1 mouse cellular context compared by ENCODE assay signal in genomic region chr12:116275631-116276030, GRCm38 (mm10).
A peak's percentile ranks its signal among the peaks of the same experiment; 100 is the strongest.
TF ChIP-seq lines count a peak whose summit lies in the region.

No protein-coding gene starts in this region.

TF ChIP-seq in MEL, 35 proteins besides CTCF, POLR2A, EP300 and RAD21:
- TF ChIP-seq GATA1 (IDR thresholded peaks at IDR 0.05; ENCODE audit: low read depth, low read length) = peak; percentile 83
- no peak for TF ChIP-seq ZNF384 (IDR thresholded peaks at IDR 0.05; ENCODE audit: low read depth, low read length)
